Comparison of ENCODE assay signal across 8 mouse cellular contexts in genomic region chr12:65074651-65075050, GRCm38 (mm10). TPM values are rescaled to one million over a fixed set of nuclear protein-coding genes. Genes with fewer than 3 reads are reported as not detected.
DNase-seq lines count a peak whose midpoint lies in the region; ATAC-seq and TF ChIP-seq lines count a peak whose summit lies in the region.

No protein-coding gene starts in this region.

- peak overlapping the region; percentile 48; the same call in 1 of the 2 replicates for H3K9ac ChIP-seq in liver, embryonic 11.5 days (ENCODE audit: low read depth, low read length)

- no peaks in the 10 kb centered on the region for H3K36me3 ChIP-seq in liver, embryonic 11.5 days (ENCODE audit: control insufficient read depth, insufficient read depth, low read length)

- TF ChIP-seq CTCF in embryonic fibroblast, embryonic 13.5 days (IDR thresholded peaks at IDR 0.05; ENCODE audit: borderline replicate concordance, insufficient read depth, low read length), result no peak

- 43% methylated on average over 7 of the region's 7 CpGs for WGBS in liver, embryonic 11.5 days

- H3K4me2 ChIP-seq in liver, embryonic 11.5 days, result peak overlapping the region; percentile 88

- no peak for TF ChIP-seq POLR2A in embryonic fibroblast, embryonic 13.5 days (IDR thresholded peaks at IDR 0.05; ENCODE audit: low read depth, low read length)

- no peaks in the 10 kb centered on the region for H3K4me1 ChIP-seq in embryonic fibroblast, embryonic 13.5 days (ENCODE audit: control insufficient read depth, insufficient read depth, low read length)
- H3K4me1 ChIP-seq in liver, embryonic 11.5 days (replicated peaks; ENCODE audit: control insufficient read depth, insufficient read depth, low read length), result peaks cover 22% of the 10 kb centered on the region

- no peaks in the 10 kb centered on the region for H3K27me3 ChIP-seq in liver, embryonic 11.5 days (replicated peaks; ENCODE audit: control insufficient read depth, insufficient read depth, low read length)

- no peaks in the 10 kb centered on the region for H3K9me3 ChIP-seq in liver, embryonic 11.5 days (ENCODE audit: control insufficient read depth, low read length)

- H3K27ac ChIP-seq in embryonic fibroblast, embryonic 13.5 days (ENCODE audit: insufficient read depth, low read length), result peak overlapping the region; percentile 30; the same call in 1 of the 2 replicates
- H3K27ac ChIP-seq in liver, embryonic 11.5 days (ENCODE audit: low read depth, low read length), result peak overlapping the region; percentile 55; the same call in 1 of the 2 replicates

- no peak for ATAC-seq in cerebellum, adult (ENCODE audit: insufficient number of reproducible peaks, low FRiP score, low TSS enrichment)
- no peak for ATAC-seq in liver, embryonic 11.5 days (replicated peaks; ENCODE audit: low FRiP score)

- H3K4me3 ChIP-seq in embryonic fibroblast, embryonic 13.5 days (ENCODE audit: insufficient read depth, low read length), result peak overlapping the region; percentile 92; the same call in 1 of the 2 replicates
- peak overlapping the region; percentile 95 for H3K4me3 ChIP-seq in liver, embryonic 11.5 days (ENCODE audit: low read depth, low read length)

- peak; percentile 46 for DNase-seq in cerebellum, adult 9-10 months
- DNase-seq in 3T3-L1 (ENCODE audit: low read depth, low spot score), result peak; percentile 42
- DNase-seq in liver, embryonic 11.5 days (ENCODE audit: low spot score), result no peak
- no peak for DNase-seq in thymus, postnatal 25 days
- DNase-seq in adrenal gland, postnatal 10 days, result no peak
- DNase-seq in thymus, postnatal 4 days, result no peak

RNA-seq across cellular contexts. Expression of gene Fancm, which starts 0.8 kb away (rescaled TPM):
- polyA plus RNA-seq in embryonic fibroblast, embryonic 13.5 days (2011; ENCODE audit: insufficient read length, low read depth, missing spikeins), result 9.2 and 12.7 TPM in 2 replicates
- polyA plus RNA-seq in liver, embryonic 11.5 days (2014; fragmentation: Nextera tagmentation; extraction: Ambion mirVana), result 9.6 and 10.9 TPM in 2 replicates
- 10 to 100 TPM; 10.3 to 10.9 TPM for total RNA-seq in adrenal gland, postnatal 10 days (2021)

RNA-seq across cellular contexts. Expression of gene Fkbp3, which starts 0.8 kb away (rescaled TPM):
- polyA plus RNA-seq in embryonic fibroblast, embryonic 13.5 days (2011; ENCODE audit: insufficient read length, low read depth, missing spikeins), result 181 and 187 TPM in 2 replicates
- 388 and 394 TPM in 2 replicates for polyA plus RNA-seq in liver, embryonic 11.5 days (2014; fragmentation: Nextera tagmentation; extraction: Ambion mirVana)
- 100 to 1,000 TPM in 1 of 2 experiments, 10 to 100 TPM in 1; 99.9 to 125 TPM for total RNA-seq in adrenal gland, postnatal 10 days (2021)

RNA-seq across cellular contexts. Expression of gene Prpf39, which starts 38.5 kb away (rescaled TPM):
- polyA plus RNA-seq in embryonic fibroblast, embryonic 13.5 days (2011; ENCODE audit: insufficient read length, low read depth, missing spikeins), result 55.9 and 61.0 TPM in 2 replicates
- 46.1 and 46.8 TPM in 2 replicates for polyA plus RNA-seq in liver, embryonic 11.5 days (2014; fragmentation: Nextera tagmentation; extraction: Ambion mirVana)
- 10 to 100 TPM; 26.1 to 42.4 TPM for total RNA-seq in adrenal gland, postnatal 10 days (2021)

Comparison
In these comparisons a context has a peak if more than half of its experiments do, and no peak if none do; other contexts are left out.
1. DNase-seq: peak in cerebellum, adult 9-10 months (single experiment) and 3T3-L1 (single experiment); none in liver, embryonic 11.5 days (single experiment), thymus, postnatal 25 days (single experiment), adrenal gland, postnatal 10 days (single experiment) and thymus, postnatal 4 days (single experiment).